Mouse (Mus musculus) small intestine, adult 2 months (tissue): ENCODE results near the gene Noc3l.

ENCODE experiments used
- CTCF ChIP-seq: fragments of 200-500 bp; IDR thresholded peaks from 2 replicates; pipeline ENCODE4 v1.5.1; 2012; ENCODE audit warnings: low read depth, mild to moderate bottlenecking, control low read depth, inconsistent platforms, low read length, moderate library complexity, mixed read lengths; ENCODE audit not compliant: insufficient replicate concordance, insufficient read length; ENCODE audit errors: extremely low read depth
- POLR2A ChIP-seq: fragments of 200-500 bp; IDR thresholded peaks from 2 replicates; pipeline ENCODE4 v1.6.1; 2012; ENCODE audit warnings: low read depth, mild to moderate bottlenecking, control low read depth, inconsistent platforms, low read length, moderate library complexity

- TF ChIP-seq CTCF (no peak), POLR2A (no peak)
These were observed 14.2 kb upstream of the Noc3l start for GRCm38 (mm10) chr19:38833224-38833623.
